8 mouse cellular contexts compared by ENCODE assay signal in genomic region chr12:38783291-38783690, GRCm38 (mm10). TPM values are rescaled to one million over a fixed set of nuclear protein-coding genes. Genes with fewer than 3 reads are reported as not detected.
DNase-seq lines count a peak whose midpoint lies in the region; ATAC-seq and TF ChIP-seq lines count a peak whose summit lies in the region.
"Had no signal": no experiment of that assay in that cellular context is flagged by ENCODE, and none has a peak within 500 bp of the region (broad histone marks: within the 10 kb centered on the region; RNA-seq: fewer than 3 reads in every experiment).

No protein-coding gene starts in this region.

- intact Hi-C loops in heart, adult 2 months (cut with DNase I), result no loop called here

- WGBS in heart, embryonic 16.5 days, result 59% methylated on average over 1 of the region's 1 CpGs
- WGBS in heart, adult 2 months, result 67% methylated on average over 1 of the region's 1 CpGs
- 57% methylated on average over 1 of the region's 1 CpGs for WGBS in intestine, embryonic 16.5 days
- 93% methylated on average over 1 of the region's 1 CpGs for WGBS in kidney, embryonic 14.5 days

- H3K27ac ChIP-seq in heart, embryonic 16.5 days (ENCODE audit: low read length), result no peak overlapping the region
- no peak overlapping the region for H3K27ac ChIP-seq in heart, adult 2 months
- H3K27ac ChIP-seq in intestine, embryonic 16.5 days (ENCODE audit: low read length), result no peak overlapping the region
- no peak overlapping the region for H3K27ac ChIP-seq in kidney, embryonic 14.5 days (ENCODE audit: low read depth, low read length)

- H3K4me1 ChIP-seq in heart, embryonic 16.5 days (ENCODE audit: control insufficient read depth, insufficient read depth, low read length), result peaks cover 5% of the 10 kb centered on the region; the same call in 1 of the 2 replicates
- no peaks in the 10 kb centered on the region; the same call in 1 of the 2 replicates for H3K4me1 ChIP-seq in heart, adult 2 months (ENCODE audit: control insufficient read depth, insufficient read depth, low read length)
- no peaks in the 10 kb centered on the region for H3K4me1 ChIP-seq in intestine, embryonic 16.5 days (ENCODE audit: control insufficient read depth, insufficient read depth, low read length)
- no peaks in the 10 kb centered on the region; the same call in 1 of the 2 replicates for H3K4me1 ChIP-seq in kidney, embryonic 14.5 days (ENCODE audit: control insufficient read depth, insufficient read depth, low read length)

- peak overlapping the region; percentile 24 for H3K4me3 ChIP-seq in heart, embryonic 16.5 days (ENCODE audit: low read length)
- H3K4me3 ChIP-seq in heart, adult 2 months, result no peak overlapping the region
- H3K4me3 ChIP-seq in intestine, embryonic 16.5 days (ENCODE audit: low read length), result no peak overlapping the region
- H3K4me3 ChIP-seq in kidney, embryonic 14.5 days (ENCODE audit: low read length), result no peak overlapping the region

- no peak overlapping the region for H3K9ac ChIP-seq in heart, embryonic 16.5 days (ENCODE audit: low read length)
- H3K9ac ChIP-seq in heart, adult 2 months (ENCODE audit: low read depth, low read length), result no peak overlapping the region
- H3K9ac ChIP-seq in intestine, embryonic 16.5 days (ENCODE audit: low read depth, low read length), result peak overlapping the region; percentile 24; the same call in 1 of the 2 replicates
- no peak overlapping the region for H3K9ac ChIP-seq in kidney, embryonic 14.5 days (ENCODE audit: low read depth, low read length)

- TF ChIP-seq POLR2A in heart, adult 2 months (IDR thresholded peaks at IDR 0.05; ENCODE audit: insufficient read depth, low read depth, low read length), result no peak

- no peak for DNase-seq in heart, adult 2 months
- DNase-seq in brain, adult 2 months (ENCODE audit: low read depth, low spot score), result peak; percentile 46
- DNase-seq in cerebellum, postnatal 14 days, result peak; percentile 21 to 60
- DNase-seq in right cerebral cortex, adult 18-20 months, result no peak
- DNase-seq: lung, adult 18-20 months had no signal

- no peak for TF ChIP-seq EP300 in heart, adult 2 months (IDR thresholded peaks at IDR 0.05; ENCODE audit: insufficient read depth, low read depth, low read length)

- TF ChIP-seq CTCF in heart, adult 2 months (IDR thresholded peaks at IDR 0.05), result no peak

- no peaks in the 10 kb centered on the region for H3K27me3 ChIP-seq in heart, embryonic 16.5 days (ENCODE audit: control insufficient read depth, insufficient read depth, low read length)
- no peaks in the 10 kb centered on the region for H3K27me3 ChIP-seq in heart, adult 2 months (ENCODE audit: control insufficient read depth, insufficient read depth, low read length)
- H3K27me3 ChIP-seq in intestine, embryonic 16.5 days (replicated peaks; ENCODE audit: control insufficient read depth, insufficient read depth, low read length), result no peaks in the 10 kb centered on the region
- H3K27me3 ChIP-seq in kidney, embryonic 14.5 days (ENCODE audit: control insufficient read depth, insufficient read depth, low read length), result no peaks in the 10 kb centered on the region

- no peaks in the 10 kb centered on the region for H3K79me2 ChIP-seq in heart, adult 2 months (replicated peaks; ENCODE audit: control insufficient read depth, insufficient read depth, low read length)

- H3K9me3 ChIP-seq in heart, embryonic 16.5 days (replicated peaks; ENCODE audit: control insufficient read depth, low read length), result no peaks in the 10 kb centered on the region
- H3K9me3 ChIP-seq in intestine, embryonic 16.5 days (ENCODE audit: control insufficient read depth, low read length), result no peaks in the 10 kb centered on the region
- no peaks in the 10 kb centered on the region for H3K9me3 ChIP-seq in kidney, embryonic 14.5 days (ENCODE audit: control insufficient read depth, low read length)

- H3K36me3 ChIP-seq in heart, embryonic 16.5 days (ENCODE audit: control insufficient read depth, insufficient read depth), result no peaks in the 10 kb centered on the region
- no peaks in the 10 kb centered on the region for H3K36me3 ChIP-seq in heart, adult 2 months (ENCODE audit: control insufficient read depth, insufficient read depth, low read length)
- H3K36me3 ChIP-seq in intestine, embryonic 16.5 days (ENCODE audit: control insufficient read depth, insufficient read depth, low read length), result no peaks in the 10 kb centered on the region
- no peaks in the 10 kb centered on the region for H3K36me3 ChIP-seq in kidney, embryonic 14.5 days (ENCODE audit: control insufficient read depth, insufficient read depth, low read length)

- peak overlapping the region; percentile 26 for H3K4me2 ChIP-seq in heart, embryonic 16.5 days (ENCODE audit: low read depth, low read length)
- peak overlapping the region; percentile 28; the same call in 1 of the 2 replicates for H3K4me2 ChIP-seq in intestine, embryonic 16.5 days (ENCODE audit: low read depth, low read length)
- H3K4me2 ChIP-seq in kidney, embryonic 14.5 days (replicated peaks; ENCODE audit: low read depth, low read length), result no peak overlapping the region

- no peak for ATAC-seq in heart, embryonic 16.5 days (replicated peaks; ENCODE audit: extremely low read depth, insufficient read depth, low FRiP score)
- no peak for ATAC-seq in intestine, embryonic 16.5 days
- ATAC-seq in kidney, embryonic 14.5 days (ENCODE audit: low FRiP score, low TSS enrichment), result no peak

RNA-seq across cellular contexts. Expression of gene Etv1, which starts 4.1 kb away (rescaled TPM):
- polyA plus RNA-seq in heart, embryonic 16.5 days (2015; fragmentation: Nextera tagmentation; extraction: Ambion mirVana), result 29.0 and 31.7 TPM in 2 replicates
- total RNA-seq in heart, adult 2 months (2021), result 1 to 10 TPM; 7.8 to 9.5 TPM
- polyA plus RNA-seq in heart, adult 2 months (2012; rRNA removed), result 6.5 and 14.9 TPM in 2 replicates
- 29.0 and 31.6 TPM in 2 replicates for polyA plus RNA-seq in intestine, embryonic 16.5 days (2015; fragmentation: Nextera tagmentation; extraction: Ambion mirVana)
- 9.3 and 12.7 TPM in 2 replicates for polyA plus RNA-seq in kidney, embryonic 14.5 days (2014; fragmentation: Nextera tagmentation; extraction: Ambion mirVana)

Comparison
In these comparisons a context has a peak if more than half of its experiments do, and no peak if none do; other contexts are left out.
1. DNase-seq: peak in brain, adult 2 months (single experiment) and cerebellum, postnatal 14 days (2 of 2); none in heart, adult 2 months (0 of 2) and right cerebral cortex, adult 18-20 months (single experiment).